Mouse (Mus musculus): Measurements from ENCODE around the gene Phf14. TPM values are rescaled to one million over a fixed set of nuclear protein-coding genes. Genes with fewer than 3 reads are reported as not detected.

Gene Phf14
- polyA plus RNA-seq, 1 experiment from 2014 or later = 14.8 TPM

DNA sequence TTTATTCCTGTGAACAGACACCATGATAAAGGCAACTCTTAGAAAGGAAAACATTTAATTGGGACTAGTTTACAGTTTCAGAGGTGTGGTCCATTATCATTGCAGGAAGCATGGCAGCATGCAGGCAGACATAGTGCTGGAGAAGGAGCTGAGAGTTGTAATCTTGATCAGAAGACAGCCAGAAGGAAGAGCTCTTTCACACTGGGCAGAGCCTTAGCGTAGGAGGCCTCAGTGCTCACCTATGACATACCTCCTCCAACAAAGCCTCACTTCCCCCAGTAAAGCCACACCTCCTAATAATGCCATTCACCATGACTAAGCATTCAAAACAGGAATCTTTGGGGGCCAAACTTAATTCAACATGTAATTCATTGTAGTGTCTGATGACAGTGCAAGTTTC lies 40.5 kb downstream of the Phf14 start:
- Histone ChIP-seq H3K27ac (replicated peaks) (peak overlapping the region; percentile 51; the same call in 1 of the 2 replicates), H3K36me3 (replicated peaks) (peaks cover 19% of the 10 kb centered on the region), H3K9ac (no peak overlapping the region), H3K4me2 (no peak overlapping the region), H3K9me3 (replicated peaks) (no peaks in the 10 kb centered on the region), H3K4me1 (replicated peaks) (peaks cover 27% of the 10 kb centered on the region), H3K27me3 (no peaks in the 10 kb centered on the region), H3K4me3 (replicated peaks) (no peak overlapping the region)
- WGBS (ENCODE audit: insufficient replicate concordance) = 17% methylated on average over 1 of the region's 1 CpGs
- peak; percentile 80 for ATAC-seq (ENCODE audit: insufficient read depth)

DNA sequence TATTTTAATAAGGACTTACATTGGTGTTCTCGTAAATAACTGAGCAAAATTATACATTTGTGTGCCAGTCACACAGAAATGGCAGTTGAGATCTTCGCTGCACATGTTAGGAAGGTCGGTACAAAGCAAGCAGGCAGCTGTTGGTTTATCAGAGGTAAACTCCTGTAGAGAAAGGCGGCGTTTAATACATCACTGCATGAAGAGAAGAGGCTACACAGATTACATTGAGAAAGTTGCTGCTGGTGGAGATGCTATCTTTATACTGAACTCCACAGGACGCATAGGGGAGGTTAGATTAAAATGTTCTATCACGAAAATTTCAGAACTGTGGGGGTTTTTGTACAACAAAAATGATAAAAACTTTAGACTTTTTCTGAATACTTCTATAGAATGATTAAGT lies 52.6 kb downstream of the Phf14 start:
- 33% methylated on average over 7 of the region's 7 CpGs for WGBS (ENCODE audit: insufficient replicate concordance)
- Histone ChIP-seq H3K4me1 (replicated peaks) (0 out of 2 replicates have a peak, but pooled peaks cover 2% of the 10 kb centered on the region), H3K36me3 (replicated peaks) (peaks cover 7% of the 10 kb centered on the region), H3K9ac (no peak overlapping the region), H3K4me2 (no peak overlapping the region), H3K27ac (replicated peaks) (no peak overlapping the region), H3K4me3 (replicated peaks) (no peak overlapping the region), H3K9me3 (replicated peaks) (no peaks in the 10 kb centered on the region), H3K27me3 (no peaks in the 10 kb centered on the region)
- ATAC-seq (ENCODE audit: insufficient read depth) = no peak

DNA sequence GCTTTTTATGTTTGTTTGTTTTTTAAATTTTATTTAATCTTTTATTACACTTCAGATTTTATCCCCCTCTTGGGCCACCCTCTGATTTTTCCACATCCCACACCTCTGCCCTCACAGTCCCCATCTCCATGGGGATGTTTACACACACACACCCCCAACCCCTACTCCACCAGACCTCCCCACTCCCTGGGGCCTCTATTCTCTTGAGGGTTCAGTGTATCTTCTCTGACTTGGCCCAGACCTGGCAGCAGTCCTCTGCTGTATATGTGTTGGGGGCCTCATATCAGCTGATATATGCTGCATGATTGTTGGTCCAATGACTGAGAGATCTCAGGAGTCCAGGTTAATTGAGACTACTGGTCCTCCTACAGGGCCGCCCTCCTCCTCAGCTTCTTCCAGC lies 86.2 kb downstream of the Phf14 start:
- H3K4me3 ChIP-seq (replicated peaks) = no peak overlapping the region
- H3K36me3 ChIP-seq (replicated peaks) = peaks cover 26% of the 10 kb centered on the region
- ATAC-seq (ENCODE audit: insufficient read depth) = no peak
- no peaks in the 10 kb centered on the region for H3K4me1 ChIP-seq (replicated peaks)
- no peak overlapping the region for H3K4me2 ChIP-seq
- H3K9ac ChIP-seq = no peak overlapping the region
- H3K27ac ChIP-seq (replicated peaks) = no peak overlapping the region
- 74% methylated on average over 1 of the region's 1 CpGs for WGBS (ENCODE audit: insufficient replicate concordance)
- no peaks in the 10 kb centered on the region for H3K9me3 ChIP-seq (replicated peaks)
- no peaks in the 10 kb centered on the region for H3K27me3 ChIP-seq

DNA sequence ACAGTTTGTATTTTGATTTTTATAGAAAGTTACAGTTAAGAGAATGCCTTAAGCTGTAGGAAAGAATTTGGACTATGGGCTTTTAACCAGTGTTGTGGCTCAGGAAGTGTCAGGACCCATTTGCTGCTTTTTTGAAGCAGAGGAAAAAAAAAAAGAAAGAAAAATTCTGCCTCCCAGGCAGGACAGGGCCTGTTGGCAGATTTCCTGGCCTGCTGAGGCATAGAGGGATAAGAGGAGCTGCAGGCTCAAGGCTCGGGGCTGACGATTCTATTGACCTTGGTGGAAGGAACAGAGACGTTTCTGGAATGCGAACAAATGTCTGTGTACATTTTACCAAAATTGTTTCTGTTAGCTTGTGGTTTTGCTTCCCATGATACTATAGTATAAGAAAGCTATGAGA lies 91.0 kb downstream of the Phf14 start:
- Histone ChIP-seq H3K4me3 (replicated peaks) (no peak overlapping the region), H3K36me3 (replicated peaks) (peaks cover 39% of the 10 kb centered on the region), H3K9ac (no peak overlapping the region), H3K9me3 (replicated peaks) (no peaks in the 10 kb centered on the region), H3K27me3 (no peaks in the 10 kb centered on the region), H3K4me1 (replicated peaks) (no peaks in the 10 kb centered on the region), H3K4me2 (no peak overlapping the region), H3K27ac (replicated peaks) (no peak overlapping the region)
- no peak for ATAC-seq (ENCODE audit: insufficient read depth)
- WGBS (ENCODE audit: insufficient replicate concordance) = 68% methylated on average over 4 of the region's 4 CpGs

DNA sequence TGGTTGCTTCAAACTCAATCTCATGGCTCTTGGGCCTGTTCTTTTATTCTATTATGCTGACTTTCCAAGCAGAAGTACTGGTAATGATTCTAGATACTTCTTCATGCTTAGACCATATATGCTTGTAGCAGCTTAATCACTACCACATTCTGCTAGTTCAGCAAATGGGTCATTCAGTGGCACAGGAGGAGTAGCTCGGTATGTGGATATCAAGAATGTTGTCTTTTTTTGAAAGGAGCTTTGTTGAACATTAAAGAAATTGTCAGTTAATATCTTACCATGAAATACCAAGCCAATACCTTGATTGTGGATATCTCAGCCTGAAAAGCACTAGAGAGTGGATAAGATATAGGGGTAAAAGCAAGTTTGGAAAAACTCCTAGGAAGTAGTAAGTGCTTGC lies 91.9 kb downstream of the Phf14 start:
- no peaks in the 10 kb centered on the region for H3K9me3 ChIP-seq (replicated peaks)
- no peak for ATAC-seq (ENCODE audit: insufficient read depth)
- H3K27me3 ChIP-seq = no peaks in the 10 kb centered on the region
- H3K4me2 ChIP-seq = no peak overlapping the region
- no peak overlapping the region for H3K27ac ChIP-seq (replicated peaks)
- 88% methylated on average over 1 of the region's 1 CpGs for WGBS (ENCODE audit: insufficient replicate concordance)
- no peak overlapping the region for H3K9ac ChIP-seq
- peaks cover 39% of the 10 kb centered on the region for H3K36me3 ChIP-seq (replicated peaks)
- H3K4me3 ChIP-seq (replicated peaks) = no peak overlapping the region
- H3K4me1 ChIP-seq (replicated peaks) = no peaks in the 10 kb centered on the region

DNA sequence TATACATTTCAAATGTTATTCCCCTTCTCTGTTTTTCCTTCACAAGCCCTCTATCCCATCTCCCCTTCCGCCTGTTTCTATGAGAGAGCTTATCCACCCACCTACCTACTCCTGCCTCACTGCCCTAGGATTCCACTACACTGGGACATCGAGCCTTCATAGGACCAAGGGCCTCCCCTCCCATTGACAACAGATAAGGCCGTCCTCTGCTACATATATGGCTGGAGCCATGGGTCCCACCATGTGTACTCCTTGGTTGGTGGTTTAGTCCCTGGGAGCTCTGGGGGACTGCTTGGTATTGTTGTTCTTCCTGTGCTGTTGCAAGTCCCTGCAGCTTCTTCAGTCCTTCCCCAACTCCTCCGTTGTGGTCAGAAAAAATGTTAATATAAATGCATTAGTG lies 97.8 kb downstream of the Phf14 start:
- H3K4me1 ChIP-seq (replicated peaks) = no peaks in the 10 kb centered on the region
- no peak overlapping the region for H3K27ac ChIP-seq (replicated peaks)
- no peaks in the 10 kb centered on the region for H3K9me3 ChIP-seq (replicated peaks)
- ATAC-seq (ENCODE audit: insufficient read depth) = 0 out of 2 replicates have a peak, but pooled peaks have one; percentile 18
- H3K36me3 ChIP-seq (replicated peaks) = peaks cover 15% of the 10 kb centered on the region; the same call in 1 of the 2 replicates
- no peaks in the 10 kb centered on the region for H3K27me3 ChIP-seq
- no peak overlapping the region for H3K9ac ChIP-seq
- 65% methylated on average over 4 of the region's 4 CpGs for WGBS (ENCODE audit: insufficient replicate concordance)
- no peak overlapping the region for H3K4me3 ChIP-seq (replicated peaks)
- no peak overlapping the region for H3K4me2 ChIP-seq

DNA sequence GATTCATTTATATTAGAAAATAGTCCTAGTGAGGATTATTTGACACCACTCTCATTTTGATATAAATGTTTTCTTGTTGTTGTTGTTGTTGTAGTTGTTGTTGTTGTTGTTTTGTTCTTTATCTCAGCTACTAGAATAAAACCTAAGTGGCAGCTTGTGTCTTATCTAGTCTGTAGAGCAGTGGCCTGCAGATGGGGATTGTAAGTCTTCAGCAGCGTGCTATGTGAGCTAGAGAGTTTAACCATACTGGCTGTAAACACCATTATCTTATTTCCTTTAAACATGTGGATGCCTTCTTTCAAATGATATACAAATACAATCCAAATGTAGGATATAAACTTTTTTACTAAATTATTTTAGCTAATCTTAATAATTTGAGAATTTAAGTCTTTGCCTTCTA lies 98.4 kb downstream of the Phf14 start:
- H3K27me3 ChIP-seq = no peaks in the 10 kb centered on the region
- H3K9ac ChIP-seq = no peak overlapping the region
- no peak overlapping the region for H3K27ac ChIP-seq (replicated peaks)
- WGBS (ENCODE audit: insufficient replicate concordance) = 29% methylated on average over 1 of the region's 1 CpGs
- no peak overlapping the region for H3K4me2 ChIP-seq
- H3K4me1 ChIP-seq (replicated peaks) = no peaks in the 10 kb centered on the region
- no peak overlapping the region for H3K4me3 ChIP-seq (replicated peaks)
- peaks cover 15% of the 10 kb centered on the region; the same call in 1 of the 2 replicates for H3K36me3 ChIP-seq (replicated peaks)
- H3K9me3 ChIP-seq (replicated peaks) = no peaks in the 10 kb centered on the region
- no peak for ATAC-seq (ENCODE audit: insufficient read depth)

DNA sequence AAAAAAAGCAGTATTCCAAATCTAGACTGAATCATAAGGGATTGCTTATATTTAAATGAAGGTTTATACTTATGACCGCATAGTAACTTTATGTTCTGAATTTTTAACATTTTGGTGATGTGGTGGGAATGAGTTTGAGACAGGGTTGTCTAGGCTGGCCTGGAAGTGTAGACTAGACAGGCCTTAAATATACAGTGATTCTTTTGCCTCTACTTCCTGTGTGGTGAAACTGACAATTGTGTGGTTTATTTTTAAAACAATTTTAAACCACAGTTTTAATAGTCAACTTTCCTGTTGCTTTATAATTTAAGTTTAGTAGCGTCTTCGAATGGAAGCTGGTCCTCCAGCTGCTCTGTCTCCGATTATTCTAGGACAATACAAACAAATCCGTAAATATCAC lies 104.5 kb downstream of the Phf14 start:
- Histone ChIP-seq H3K4me1 (replicated peaks) (no peaks in the 10 kb centered on the region), H3K9me3 (replicated peaks) (no peaks in the 10 kb centered on the region), H3K4me2 (no peak overlapping the region), H3K4me3 (replicated peaks) (no peak overlapping the region), H3K27me3 (no peaks in the 10 kb centered on the region), H3K27ac (replicated peaks) (no peak overlapping the region), H3K36me3 (replicated peaks) (0 out of 2 replicates have a peak, but pooled peaks cover 2% of the 10 kb centered on the region), H3K9ac (no peak overlapping the region)
- 80% methylated on average over 5 of the region's 5 CpGs for WGBS (ENCODE audit: insufficient replicate concordance)
- no peak for ATAC-seq (ENCODE audit: insufficient read depth)

DNA sequence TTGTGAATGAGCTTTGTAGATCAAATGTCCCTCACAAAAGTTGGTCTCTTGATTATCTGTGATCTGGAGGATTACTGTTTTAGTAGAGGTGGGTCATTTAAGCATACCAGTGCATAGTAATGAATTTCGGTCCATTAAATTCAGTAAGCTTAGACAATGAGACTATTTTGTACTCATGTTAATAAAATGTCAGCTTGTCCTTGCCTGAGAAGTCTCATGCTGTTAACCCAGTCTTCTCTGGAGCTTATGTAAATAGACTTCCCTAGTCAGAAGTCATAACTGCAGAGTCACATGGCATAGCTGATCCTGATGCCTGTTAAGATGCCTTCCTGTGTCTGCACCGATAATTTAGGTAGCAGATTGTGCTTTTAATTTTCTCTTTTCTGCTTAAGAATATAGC lies 106.4 kb downstream of the Phf14 start:
- Histone ChIP-seq H3K36me3 (replicated peaks) (no peaks in the 10 kb centered on the region), H3K4me1 (replicated peaks) (no peaks in the 10 kb centered on the region), H3K9ac (no peak overlapping the region), H3K4me2 (no peak overlapping the region), H3K4me3 (replicated peaks) (no peak overlapping the region), H3K27me3 (no peaks in the 10 kb centered on the region), H3K27ac (replicated peaks) (no peak overlapping the region), H3K9me3 (replicated peaks) (no peaks in the 10 kb centered on the region)
- ATAC-seq (ENCODE audit: insufficient read depth) = no peak
- 54% methylated on average over 2 of the region's 2 CpGs for WGBS (ENCODE audit: insufficient replicate concordance)

DNA sequence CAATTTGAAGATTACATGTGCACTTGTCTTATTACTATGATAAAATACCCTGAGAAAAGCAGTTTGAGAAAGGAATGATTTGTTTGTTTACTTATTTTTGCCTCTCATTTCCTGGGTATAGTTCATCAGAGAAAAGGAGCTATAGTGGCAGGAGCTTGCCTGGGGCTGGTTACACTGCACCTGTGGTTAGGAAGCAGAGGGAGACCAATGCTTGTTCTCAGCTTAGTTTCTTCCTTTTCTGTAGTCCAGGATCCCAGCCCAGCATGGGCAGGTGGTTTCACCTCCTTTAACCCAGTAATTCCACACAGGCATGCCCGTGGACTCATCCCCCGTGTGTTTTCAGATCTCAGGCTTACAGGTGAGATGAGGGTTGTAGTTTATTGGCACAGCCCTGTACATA lies 107.1 kb downstream of the Phf14 start:
- Histone ChIP-seq H3K36me3 (replicated peaks) (no peaks in the 10 kb centered on the region), H3K27ac (replicated peaks) (no peak overlapping the region), H3K9ac (no peak overlapping the region), H3K4me1 (replicated peaks) (no peaks in the 10 kb centered on the region), H3K9me3 (replicated peaks) (no peaks in the 10 kb centered on the region), H3K4me2 (no peak overlapping the region), H3K4me3 (replicated peaks) (no peak overlapping the region), H3K27me3 (no peaks in the 10 kb centered on the region)
- WGBS (ENCODE audit: insufficient replicate concordance) = 84% methylated on average over 2 of the region's 2 CpGs
- no peak for ATAC-seq (ENCODE audit: insufficient read depth)

DNA sequence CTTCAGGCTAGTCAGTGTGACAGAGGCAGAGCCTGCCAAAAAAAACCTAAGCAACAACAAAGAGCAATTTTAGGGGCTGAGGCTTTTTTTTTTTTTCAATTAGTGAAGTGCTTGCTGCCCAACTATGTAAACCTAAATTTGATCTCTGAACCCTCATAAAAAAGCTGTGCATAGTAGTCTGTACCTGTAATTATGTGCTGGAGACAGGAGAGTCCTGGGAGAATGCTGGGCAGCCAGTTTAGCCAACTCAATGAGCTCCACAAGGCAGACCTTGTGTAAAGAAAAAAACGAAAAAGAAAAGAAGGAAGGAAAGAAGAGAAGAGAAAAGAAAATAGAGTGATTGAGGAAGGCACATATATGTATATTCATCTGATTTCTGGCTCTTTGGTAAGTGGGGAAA lies 112.1 kb downstream of the Phf14 start:
- H3K27ac ChIP-seq (replicated peaks) = no peak overlapping the region

DNA sequence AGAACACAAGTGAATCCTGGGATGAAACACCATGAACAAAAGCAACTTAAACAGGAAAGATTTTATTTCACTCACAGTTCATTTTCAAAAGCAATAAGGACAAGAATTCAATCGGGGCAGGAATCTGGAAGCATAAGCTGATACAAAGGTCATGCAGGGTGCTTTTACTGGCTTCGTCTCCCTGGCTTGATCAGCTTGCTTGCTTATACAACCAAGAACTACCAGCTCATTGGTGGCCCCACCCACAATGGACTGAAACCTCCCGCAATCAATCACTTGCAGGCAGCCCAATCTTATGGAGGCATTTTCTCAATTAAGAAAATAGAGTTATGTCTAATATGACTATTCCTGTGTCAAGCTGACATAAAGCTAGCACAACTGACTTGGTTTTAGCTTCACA lies 112.5 kb downstream of the Phf14 start:
- H3K27ac ChIP-seq (replicated peaks) = no peak overlapping the region
- H3K4me3 ChIP-seq (replicated peaks) = no peak overlapping the region
- no peaks in the 10 kb centered on the region for H3K36me3 ChIP-seq (replicated peaks)
- H3K4me2 ChIP-seq = no peak overlapping the region
- WGBS (ENCODE audit: insufficient replicate concordance) = 64% methylated on average over 3 of the region's 3 CpGs
- no peak for ATAC-seq (ENCODE audit: insufficient read depth)
- H3K9ac ChIP-seq = no peak overlapping the region
- no peaks in the 10 kb centered on the region for H3K27me3 ChIP-seq
- H3K4me1 ChIP-seq (replicated peaks) = peaks cover 3% of the 10 kb centered on the region; the same call in 1 of the 2 replicates
- H3K9me3 ChIP-seq (replicated peaks) = no peaks in the 10 kb centered on the region

More for the DNA sequence above, 112.1 kb downstream of the Phf14 start:
- 46% methylated on average over 1 of the region's 1 CpGs for WGBS (ENCODE audit: insufficient replicate concordance)
- H3K4me1 ChIP-seq (replicated peaks) = peaks cover 3% of the 10 kb centered on the region; the same call in 1 of the 2 replicates
- H3K9me3 ChIP-seq (replicated peaks) = no peaks in the 10 kb centered on the region
- no peak overlapping the region for H3K4me3 ChIP-seq (replicated peaks)
- no peak for ATAC-seq (ENCODE audit: insufficient read depth)
- no peaks in the 10 kb centered on the region for H3K36me3 ChIP-seq (replicated peaks)
- no peak overlapping the region for H3K9ac ChIP-seq
- no peaks in the 10 kb centered on the region for H3K27me3 ChIP-seq
- H3K4me2 ChIP-seq = no peak overlapping the region
